Mouse (Mus musculus) induced T-regulatory cell, adult 2 months (primary cell): ENCODE measurements around the gene Kirrel3.

Source experiments
- DNase-seq: peaks from one replicate; pipeline ENCODE4 v3.0.0-alpha.2; 2012; ENCODE audit warnings: low read depth

Kirrel3 gene

GRCm38 (mm10) chr9:34983513-34984462, 498.1 kb downstream of the Kirrel3 start:
- DNase-seq: peak; percentile 68

- DNase-seq: no peak
These were observed 500.5 kb downstream of the Kirrel3 start for GRCm38 (mm10) chr9:34986156-34986555.

GRCm38 (mm10) chr9:34987422-34988148, 501.9 kb downstream of the Kirrel3 start:
- no peak for DNase-seq

GRCm38 (mm10) chr9:34988683-34989082, 503.0 kb downstream of the Kirrel3 start:
- no peak for DNase-seq

DNA sequence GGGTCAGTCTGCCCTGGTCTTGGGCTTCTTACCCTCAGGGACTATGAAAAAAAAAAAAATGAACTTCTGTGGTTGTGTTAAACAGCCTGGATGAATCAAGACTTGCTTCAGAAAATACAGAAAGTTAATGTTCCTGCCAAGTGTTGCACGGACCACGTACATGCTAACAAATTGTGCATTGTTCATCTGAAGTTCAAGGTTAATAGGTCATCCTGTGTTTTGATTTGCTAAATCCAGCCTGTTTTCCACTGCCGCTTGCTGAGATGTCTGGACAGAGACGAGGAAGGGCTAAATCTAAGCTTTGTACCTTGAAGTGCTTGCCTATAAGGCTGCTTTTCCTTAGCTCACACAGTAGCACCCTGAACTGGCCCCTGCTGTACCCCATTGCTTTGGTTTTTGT, 506.5 kb downstream of the Kirrel3 start:
- no peak for DNase-seq

DNA sequence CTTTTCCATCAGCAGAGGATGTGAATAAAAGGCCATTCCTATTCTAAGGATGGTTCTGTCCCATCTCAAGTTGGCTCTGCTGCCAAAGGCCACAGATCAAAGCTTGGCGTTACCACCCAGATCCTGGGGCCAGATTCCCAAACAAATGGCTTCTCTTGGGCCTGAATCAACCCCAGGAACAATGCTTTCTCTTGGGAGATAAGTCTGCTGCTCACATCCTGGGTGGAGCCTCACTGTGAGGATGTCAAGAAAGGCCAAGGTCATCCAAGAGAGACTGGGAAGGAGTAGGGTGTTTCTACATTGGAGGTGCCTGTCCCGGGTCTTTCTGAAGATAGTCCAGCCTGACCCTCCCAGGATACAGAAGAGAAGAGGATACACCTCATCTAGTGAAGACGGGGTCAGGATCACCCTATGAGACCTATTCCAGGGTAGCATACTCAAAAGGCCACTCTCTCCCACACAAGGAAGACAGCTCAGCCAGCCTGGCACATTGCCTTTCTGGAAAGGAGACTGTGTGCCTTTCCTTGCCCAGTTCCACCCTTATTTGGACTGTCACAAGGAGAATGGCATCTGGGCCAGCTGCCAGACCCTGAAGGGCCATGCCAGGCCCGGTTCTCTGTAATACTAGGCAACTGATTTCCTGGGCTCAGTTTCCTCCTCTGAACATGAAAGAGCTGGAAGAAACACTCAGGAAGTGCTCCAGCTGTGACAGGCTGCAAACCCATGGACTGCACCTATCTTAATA, 507.9 kb downstream of the Kirrel3 start:
- DNase-seq: no peak

DNA sequence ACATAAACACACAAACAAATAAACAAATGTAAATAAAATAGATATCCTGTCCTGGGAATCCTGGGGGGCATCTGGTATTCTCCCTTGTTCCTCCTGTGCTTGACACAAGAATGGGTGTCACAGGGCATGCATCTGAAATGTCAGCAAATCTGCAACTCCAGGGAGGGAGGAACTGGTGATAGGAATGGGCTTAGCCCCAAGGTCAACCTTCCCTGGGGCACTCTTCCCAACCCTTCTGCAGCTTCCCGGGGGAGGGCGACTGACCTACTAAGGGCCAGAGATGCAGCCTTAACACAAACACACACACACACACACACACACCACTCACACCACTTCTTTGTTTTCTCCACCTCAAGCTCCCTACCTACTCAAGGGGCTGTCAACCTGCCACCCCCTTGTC, 509.4 kb downstream of the Kirrel3 start:
- DNase-seq: no peak

- peak; percentile 5 for DNase-seq
These were observed 510.1 kb downstream of the Kirrel3 start for GRCm38 (mm10) chr9:34995660-34996378.

DNA sequence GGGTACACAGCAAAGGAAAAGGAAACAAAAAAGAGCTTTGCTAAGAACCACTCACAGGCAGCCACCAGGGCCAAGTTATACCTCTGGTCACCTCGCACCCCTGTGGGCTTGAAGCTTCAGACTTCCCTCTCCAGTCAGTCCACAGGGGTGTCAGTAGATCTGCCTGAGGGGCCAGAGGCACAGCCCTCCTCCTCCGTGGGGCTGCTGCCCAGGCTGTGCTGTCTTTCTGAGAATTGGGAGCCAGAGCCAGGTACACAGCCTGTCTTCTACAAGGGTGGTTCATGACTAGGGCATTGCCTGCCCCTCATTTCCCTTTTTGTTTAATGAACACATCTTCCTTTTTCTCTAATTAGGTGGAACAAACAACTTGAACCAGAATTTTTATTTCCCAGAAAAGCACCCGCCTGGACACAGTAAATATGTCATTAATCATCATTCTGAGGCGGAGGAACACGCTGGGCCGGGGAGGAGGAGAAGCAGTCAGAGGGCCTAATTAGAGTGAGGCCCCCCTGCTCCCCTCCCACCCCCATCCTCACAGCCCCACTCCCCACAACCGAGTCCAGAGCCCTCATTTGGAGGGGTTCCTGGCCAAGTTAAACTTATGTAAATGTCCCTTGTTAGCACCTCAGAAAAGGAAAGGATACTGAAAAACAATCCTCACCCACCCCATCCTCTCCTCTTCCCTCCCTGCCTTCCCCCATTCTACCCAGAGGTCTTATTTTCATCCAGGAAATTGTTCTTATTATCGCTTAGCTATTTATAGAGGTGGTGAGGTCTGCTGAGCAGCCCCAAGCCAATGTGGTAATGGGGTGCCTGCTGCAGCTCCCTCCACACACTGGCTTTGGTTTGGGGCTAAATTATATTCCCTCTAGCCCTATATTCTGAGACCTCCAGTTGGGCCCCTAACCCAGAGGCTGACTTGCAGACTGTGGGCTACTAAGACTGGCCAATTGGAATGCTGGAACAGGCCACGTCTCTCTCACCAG, 512.5 kb downstream of the Kirrel3 start:
- DNase-seq: no peak

DNA sequence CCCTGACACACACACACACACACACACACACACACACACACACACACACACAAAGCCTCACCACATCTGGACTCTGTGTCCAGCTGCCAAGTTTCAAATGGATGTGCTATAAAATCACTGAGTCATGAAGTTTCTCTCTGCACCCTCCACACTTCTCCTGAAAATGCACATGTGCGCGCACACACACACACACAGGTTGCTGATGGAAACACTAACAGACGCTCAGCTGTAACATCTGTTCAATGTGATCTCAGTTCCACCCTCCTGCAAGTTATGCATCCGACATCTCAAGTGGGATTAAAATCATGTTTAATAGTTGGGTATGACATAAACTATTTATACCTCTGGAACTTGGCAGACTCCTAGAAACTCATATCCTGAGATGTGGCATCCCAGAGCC, 518.4 kb downstream of the Kirrel3 start:
- no peak for DNase-seq

- DNase-seq: no peak
These were observed 522.1 kb downstream of the Kirrel3 start for GRCm38 (mm10) chr9:35007697-35008341.

- DNase-seq: peak; percentile 38
These were observed 531.1 kb downstream of the Kirrel3 start for GRCm38 (mm10) chr9:35016762-35017161.

DNA sequence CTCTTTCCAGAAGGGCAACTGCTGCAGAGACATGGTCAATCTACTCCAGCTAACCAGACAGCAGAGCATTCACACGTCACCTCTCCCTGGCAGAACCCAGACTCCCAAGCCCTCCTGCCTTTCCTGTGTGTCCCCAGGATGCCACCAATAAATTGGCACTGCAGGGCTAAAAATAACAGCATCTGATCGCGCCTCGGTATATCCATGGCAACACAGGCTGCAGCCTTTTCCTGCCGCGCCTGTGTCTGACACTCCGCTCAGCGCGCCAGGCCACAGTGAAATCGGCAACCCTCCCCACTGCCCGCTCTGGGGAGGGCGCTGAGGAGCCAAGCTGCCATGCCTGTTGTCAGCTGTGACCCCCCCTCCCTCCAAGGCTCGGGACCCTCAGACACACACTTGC, 531.9 kb downstream of the Kirrel3 start:
- DNase-seq: no peak

- no peak for DNase-seq
These were observed 532.4 kb downstream of the Kirrel3 start for GRCm38 (mm10) chr9:35018056-35018455.

DNA sequence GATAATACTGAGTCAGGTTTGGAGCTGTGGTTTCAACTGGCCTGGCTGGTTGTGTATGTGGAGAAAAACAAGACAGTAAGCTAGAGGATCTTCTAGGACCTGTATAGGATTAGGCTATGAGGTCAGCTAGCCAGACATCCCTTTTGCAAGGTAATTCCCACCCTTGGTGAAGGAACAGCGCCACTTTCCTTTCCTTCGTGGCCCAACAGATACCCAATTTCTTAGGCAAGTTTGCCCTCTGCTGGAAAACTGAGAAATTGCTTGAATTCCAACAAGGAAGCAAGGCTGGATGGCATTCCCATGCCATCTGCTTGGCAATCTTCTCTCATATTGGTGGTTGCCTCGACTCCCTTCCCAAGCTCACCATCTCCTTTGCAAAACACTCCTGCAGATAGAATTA, 533.7 kb downstream of the Kirrel3 start:
- peak; percentile 22 for DNase-seq

GRCm38 (mm10) chr9:35020015-35020653, 534.4 kb downstream of the Kirrel3 start:
- no peak for DNase-seq

- no peak for DNase-seq
These were observed 536.0 kb downstream of the Kirrel3 start for GRCm38 (mm10) chr9:35021744-35022143.

- DNase-seq: no peak
These were observed 539.1 kb downstream of the Kirrel3 start for GRCm38 (mm10) chr9:35024591-35025496.
